Mouse (Mus musculus) left cerebral cortex, adult 9 months (tissue): ENCODE results near the gene Medag.

Experiments
- DNase-seq, 2 experiments: peaks; one replicate each; pipeline ENCODE4 v3.0.0; 2022; ENCODE audit warnings: low spot score in 2 of 2

Medag gene

GRCm38 (mm10) chr5:149382601-149383000 is 28.9 kb upstream of the Medag start:
- DNase-seq, result no peak

- no peak for DNase-seq
Observed at GRCm38 (mm10) chr5:149385228-149385961, 26.2 kb upstream of the Medag start.

GRCm38 (mm10) chr5:149386294-149386850 is 25.2 kb upstream of the Medag start:
- no peak for DNase-seq

- no peak for DNase-seq
Observed at GRCm38 (mm10) chr5:149388947-149389346, 22.6 kb upstream of the Medag start.

GRCm38 (mm10) chr5:149389548-149390211 is 21.9 kb upstream of the Medag start:
- DNase-seq, result no peak

GRCm38 (mm10) chr5:149391574-149392375 is 19.8 kb upstream of the Medag start:
- DNase-seq, result no peak

GRCm38 (mm10) chr5:149392420-149392988 is 19.0 kb upstream of the Medag start:
- DNase-seq, result no peak

- no peak for DNase-seq
Observed at GRCm38 (mm10) chr5:149401446-149401975, 10.0 kb upstream of the Medag start.

- DNase-seq, result no peak
Observed at GRCm38 (mm10) chr5:149402029-149402428, 9.5 kb upstream of the Medag start.

GRCm38 (mm10) chr5:149403386-149403785 is 8.2 kb upstream of the Medag start:
- no peak for DNase-seq

- no peak for DNase-seq
Observed at GRCm38 (mm10) chr5:149404710-149405109, 6.8 kb upstream of the Medag start.

GRCm38 (mm10) chr5:149406791-149407276 is 4.7 kb upstream of the Medag start:
- DNase-seq, result peak; percentile 40 to 66

- DNase-seq, result no peak
Observed at GRCm38 (mm10) chr5:149409502-149409901, 2.0 kb upstream of the Medag start.

GRCm38 (mm10) chr5:149412194-149412575 is 636 bp downstream of the Medag start:
- DNase-seq, result peak in 1 of 2 experiments; percentile 40

- DNase-seq, result no peak
Observed at GRCm38 (mm10) chr5:149412671-149413070, 1.1 kb downstream of the Medag start.

- DNase-seq, result no peak
Observed at GRCm38 (mm10) chr5:149414369-149415167, 3.0 kb downstream of the Medag start.

- no peak for DNase-seq
Observed at GRCm38 (mm10) chr5:149417381-149417780, 5.8 kb downstream of the Medag start.

- no peak for DNase-seq
Observed at GRCm38 (mm10) chr5:149426525-149426924, 15.0 kb downstream of the Medag start.

- no peak for DNase-seq
Observed at GRCm38 (mm10) chr5:149427277-149428060, 15.9 kb downstream of the Medag start.

- no peak for DNase-seq
Observed at GRCm38 (mm10) chr5:149428347-149428746, 16.8 kb downstream of the Medag start.
